Mouse (Mus musculus) heart, postnatal 0 days (tissue): ENCODE data around the gene Guk1. TPM values are rescaled to one million over a fixed set of nuclear protein-coding genes. Genes with fewer than 3 reads are reported as not detected.

ENCODE experiments used
- ATAC-seq: fragments of 200-750 bp; cut with Nextera tagmentation; 2 replicates; pipeline ENCODE4 v1.8.0; 2017; ENCODE audit warnings: low read depth, moderate number of reproducible peaks, moderate library complexity; ENCODE audit not compliant: insufficient read depth
- DNase-seq: peaks from one replicate; pipeline ENCODE4 v3.0.0-alpha.2; 2016; ENCODE audit warnings: low spot score
- H3K27ac ChIP-seq: fragments of 300-500 bp; sonication (generic); 2 replicates; pipeline ENCODE4 v1.5.1; 2014; ENCODE audit warnings: low read depth, mild to moderate bottlenecking
- H3K27me3 ChIP-seq: fragments of 300-500 bp; sonication (generic); 2 replicates; pipeline ENCODE4 v1.6.1; 2014; ENCODE audit warnings: low read length, mixed read lengths; ENCODE audit not compliant: control insufficient read depth, insufficient read depth
- H3K36me3 ChIP-seq: fragments of 300-500 bp; sonication (generic); replicated peaks from 2 replicates; pipeline ENCODE4 v1.6.1; 2014; ENCODE audit warnings: low read length, mixed read lengths; ENCODE audit not compliant: control insufficient read depth, insufficient read depth
- H3K4me1 ChIP-seq: fragments of 300-500 bp; sonication (generic); 2 replicates; pipeline ENCODE4 v1.6.1; 2014; ENCODE audit warnings: antibody characterized with exemption; ENCODE audit not compliant: control insufficient read depth, insufficient read depth
- H3K4me2 ChIP-seq: fragments of 300-500 bp; sonication (generic); 2 replicates; pipeline ENCODE4 v1.6.1; 2014; ENCODE audit warnings: low read depth, mild to moderate bottlenecking, low read length, moderate library complexity
- H3K4me3 ChIP-seq: fragments of 300-500 bp; sonication (generic); 2 replicates; pipeline ENCODE4 v1.5.1; 2014; ENCODE audit warnings: low read depth, low read length
- H3K9ac ChIP-seq: fragments of 300-500 bp; sonication (generic); replicated peaks from 2 replicates; pipeline ENCODE4 v1.6.1; 2014; ENCODE audit warnings: low read depth, low read length, mixed read lengths
- H3K9me3 ChIP-seq: fragments of 300-500 bp; sonication (generic); replicated peaks from 2 replicates; pipeline ENCODE4 v1.6.1; 2016; ENCODE audit warnings: low read length; ENCODE audit not compliant: control insufficient read depth
- CTCF ChIP-seq: IDR thresholded peaks from 2 replicates; pipeline ENCODE4 v1.5.1; 2016; ENCODE audit warnings: antibody characterized with exemption, control low read depth, low read depth
- EP300 ChIP-seq: IDR thresholded peaks from 2 replicates; pipeline ENCODE4 v1.6.1; 2016; ENCODE audit warnings: antibody characterized with exemption, low read depth
- WGBS: fragments of 180-500 bp; shearing (Covaris S2); extraction: QIAGEN DNeasy Blood & Tissue Kit; methylation state at CpG from one replicate; pipeline ENCODE4 v1.1.7; 2014; 5-methylcytosine and 5-hydroxymethylcytosine counted together
- polyA plus RNA-seq: library from polyadenylated mRNA; unstranded; fragments of >200 nt; fragmentation: Nextera tagmentation; extraction: Ambion mirVana; gene quantifications from 2 replicates; pipeline ENCODE4 v1.2.1, GENCODE M21; 2015
- total RNA-seq: library from RNA; depleted of rRNA; stranded (reverse); fragments of >200 nt; gene quantifications from 2 replicates; pipeline ENCODE4 v1.2.3, GENCODE M21; 2014; ENCODE audit warnings: low replicate concordance

The Guk1 gene
- total and polyA plus RNA-seq, 2 experiments from 2014 or later, result 60.3 to 138 TPM

DNA sequence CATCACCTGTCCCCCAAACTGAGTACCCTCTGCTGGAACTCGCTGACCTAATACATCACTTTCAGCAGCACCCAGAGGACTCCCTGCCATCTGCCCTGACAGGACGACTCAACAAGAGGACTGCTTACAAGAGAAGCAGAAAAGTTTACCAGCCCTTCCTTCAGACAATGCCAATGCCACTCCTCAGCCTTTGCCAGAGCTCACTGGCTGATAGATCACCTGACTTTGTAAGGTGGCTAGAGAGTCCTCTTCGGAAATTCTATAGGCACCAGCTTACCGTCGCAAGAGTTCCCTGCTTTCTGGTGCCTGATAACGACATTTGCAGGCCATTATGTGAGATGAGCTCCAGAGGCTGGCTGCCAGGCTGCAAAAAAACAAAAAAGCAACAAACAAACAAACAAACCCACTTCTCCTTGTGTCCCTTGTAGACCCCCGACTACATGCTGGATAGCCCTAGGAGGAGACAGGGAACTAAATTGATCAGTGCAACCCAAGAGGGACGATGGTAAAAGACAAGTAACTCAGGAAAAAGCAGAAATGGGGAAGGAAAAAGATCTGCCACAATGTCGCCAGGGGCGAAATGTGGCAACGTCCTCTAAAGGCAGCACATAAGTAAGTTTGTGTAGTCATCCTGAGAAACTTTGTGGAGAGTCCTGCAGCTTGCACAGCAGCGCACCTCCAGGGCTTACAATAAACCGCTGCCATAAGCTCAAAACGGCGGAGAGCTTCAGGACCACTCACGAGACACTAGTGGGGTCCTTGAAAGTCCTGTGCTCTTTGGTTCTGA lies 9.4 kb upstream of the Guk1 start:
- WGBS, result 24% methylated on average over 16 of the region's 16 CpGs
- H3K27ac ChIP-seq, result peak overlapping the region; percentile 77
- peak overlapping the region; percentile 87 for H3K4me3 ChIP-seq
- H3K27me3 ChIP-seq, result no peaks in the 10 kb centered on the region
- peak overlapping the region; percentile 77 for H3K4me2 ChIP-seq
- peak overlapping the region; percentile 78 for H3K9ac ChIP-seq
- no peaks in the 10 kb centered on the region for H3K9me3 ChIP-seq
- H3K36me3 ChIP-seq, result peaks cover 22% of the 10 kb centered on the region
- DNase-seq (no peak), ATAC-seq (0 out of 2 replicates have a peak, but pooled peaks have one; percentile 1)
- H3K4me1 ChIP-seq, result peaks cover 15% of the 10 kb centered on the region
- no peak for TF ChIP-seq CTCF

DNA sequence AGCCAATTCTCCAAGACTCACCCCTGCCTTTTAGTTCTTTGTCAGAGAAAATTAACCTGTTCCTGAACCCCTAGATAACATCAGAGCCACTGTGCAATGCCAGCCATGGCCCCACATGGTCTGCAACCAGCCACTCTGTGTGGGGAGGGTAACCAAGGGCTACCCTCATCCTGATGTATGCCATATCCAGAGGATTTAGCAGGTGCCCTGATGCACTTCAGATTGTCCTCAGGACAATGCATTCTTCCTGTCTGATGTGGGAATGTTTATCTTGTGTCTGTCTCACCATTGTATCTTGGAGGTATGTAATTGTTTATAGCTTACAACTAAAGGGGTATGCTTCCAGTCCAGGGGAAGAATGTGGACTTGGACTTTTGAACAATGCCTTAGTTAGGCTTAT lies 4.2 kb upstream of the Guk1 start:
- no peak for TF ChIP-seq CTCF
- TF ChIP-seq EP300, result no peak
- Histone ChIP-seq H3K4me3 (no peak overlapping the region), H3K4me1 (peaks cover 10% of the 10 kb centered on the region), H3K9ac (no peak overlapping the region), H3K4me2 (no peak overlapping the region), H3K9me3 (no peaks in the 10 kb centered on the region), H3K27ac (no peak overlapping the region), H3K27me3 (no peaks in the 10 kb centered on the region), H3K36me3 (no peaks in the 10 kb centered on the region)
- no peak for ATAC-seq
- no peak for DNase-seq

DNA sequence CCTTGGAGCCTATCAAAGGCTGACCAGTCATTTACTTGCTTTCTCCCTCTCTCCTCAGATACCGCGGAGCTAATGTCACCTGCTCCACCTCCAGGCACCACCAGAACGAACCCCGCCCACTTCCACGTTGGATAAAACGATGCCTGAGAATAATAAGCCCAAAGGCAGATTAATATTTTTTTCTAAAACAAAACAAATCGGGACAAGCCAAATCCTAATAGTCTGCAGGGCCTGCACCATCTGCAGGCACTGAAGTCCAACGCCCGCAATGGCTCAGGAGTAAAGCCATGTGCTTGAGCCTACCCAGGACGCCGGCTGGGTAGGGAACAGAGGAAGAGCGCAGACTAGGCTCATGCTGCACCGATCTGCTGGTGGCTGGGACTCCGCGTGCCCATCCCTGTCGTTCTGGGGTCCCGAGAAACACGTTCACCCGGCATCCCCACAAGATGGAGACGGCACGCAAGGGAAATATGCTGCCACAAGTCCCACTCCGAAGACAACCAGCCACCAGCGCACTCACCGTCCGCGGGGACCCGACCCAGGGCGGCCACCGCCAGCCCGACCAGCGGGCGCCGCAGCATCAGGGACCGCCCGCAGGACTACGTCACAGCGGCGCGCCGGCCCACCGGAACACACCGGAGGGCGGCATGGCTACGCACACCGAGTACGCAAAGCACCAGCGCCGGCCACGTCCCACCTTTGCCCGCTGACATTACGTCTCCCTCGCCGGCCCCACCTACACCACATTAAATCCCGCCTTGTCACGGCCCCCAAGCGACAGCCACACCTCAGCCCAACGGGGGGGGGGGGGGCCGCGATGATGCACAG lies 567 bp downstream of the Guk1 start:
- TF ChIP-seq CTCF (no peak), EP300 (peak; percentile 68; the same call in 1 of the 2 replicates)
- DNase-seq, result peak; percentile 93
- Histone ChIP-seq H3K9ac (peak overlapping the region; percentile 56), H3K4me1 (peaks cover 12% of the 10 kb centered on the region), H3K4me2 (peak overlapping the region; percentile 74), H3K9me3 (no peaks in the 10 kb centered on the region), H3K4me3 (peak overlapping the region; percentile 64), H3K27ac (peak overlapping the region; percentile 92), H3K27me3 (no peaks in the 10 kb centered on the region), H3K36me3 (no peaks in the 10 kb centered on the region)
- peak; percentile 96 for ATAC-seq
- WGBS, result under 1% methylated on average over 57 of the region's 59 CpGs

DNA sequence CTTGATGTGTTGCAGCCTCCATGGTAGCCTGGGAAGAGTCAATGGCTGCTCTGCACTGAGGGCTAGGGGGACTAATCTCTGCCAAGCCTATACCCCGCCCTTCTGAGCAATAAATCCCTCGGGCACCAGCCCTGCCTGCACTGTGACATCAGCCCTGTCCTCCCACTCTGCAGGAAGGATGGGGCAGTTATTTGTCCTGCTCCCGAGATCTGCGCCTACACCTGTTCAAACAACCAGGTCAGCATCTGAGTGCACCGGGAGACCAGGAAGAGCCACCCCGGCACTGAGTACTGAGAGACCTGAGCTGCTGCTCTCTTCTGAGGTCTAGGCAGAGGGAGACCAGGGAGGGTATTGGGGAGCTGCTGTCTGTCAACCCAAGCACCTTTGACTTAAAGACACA lies 4.3 kb downstream of the Guk1 start:
- ATAC-seq, result no peak
- H3K9me3 ChIP-seq, result no peaks in the 10 kb centered on the region
- TF ChIP-seq CTCF (no peak), EP300 (no peak)
- no peak overlapping the region for H3K27ac ChIP-seq
- H3K4me2 ChIP-seq, result no peak overlapping the region
- no peak overlapping the region for H3K4me3 ChIP-seq
- H3K27me3 ChIP-seq, result no peaks in the 10 kb centered on the region
- DNase-seq, result no peak
- 78% methylated on average over 6 of the region's 6 CpGs for WGBS
- H3K4me1 ChIP-seq, result peaks cover 23% of the 10 kb centered on the region
- H3K9ac ChIP-seq, result no peak overlapping the region
- H3K36me3 ChIP-seq, result peaks cover 20% of the 10 kb centered on the region

DNA sequence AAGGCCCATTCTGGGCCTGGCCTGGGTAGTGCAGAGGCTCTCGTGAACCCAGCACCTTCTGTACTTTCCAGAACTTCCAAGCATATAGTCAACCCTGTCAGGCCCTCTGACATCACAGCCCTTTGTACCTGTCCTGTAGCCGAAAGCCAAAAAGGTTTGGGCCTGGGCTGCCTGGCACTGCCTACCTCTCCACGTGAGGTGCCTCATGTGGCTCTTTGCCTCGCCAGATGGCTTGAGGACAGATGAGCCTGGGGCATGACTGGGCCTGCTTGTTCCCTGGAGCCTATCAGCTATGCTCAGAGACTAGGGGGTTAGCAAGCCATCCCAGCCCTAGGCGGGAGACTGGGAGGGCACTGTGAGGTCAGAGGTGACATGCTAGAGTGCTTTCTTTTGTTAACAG lies 6.5 kb downstream of the Guk1 start:
- 83% methylated on average over 5 of the region's 5 CpGs for WGBS
- TF ChIP-seq EP300, result no peak
- TF ChIP-seq CTCF, result no peak
- no peaks in the 10 kb centered on the region for H3K27me3 ChIP-seq
- no peak overlapping the region for H3K27ac ChIP-seq
- DNase-seq (no peak), ATAC-seq (no peak)
- no peak overlapping the region for H3K4me2 ChIP-seq
- no peak overlapping the region for H3K9ac ChIP-seq
- no peaks in the 10 kb centered on the region for H3K9me3 ChIP-seq
- peaks cover 18% of the 10 kb centered on the region for H3K4me1 ChIP-seq
- peaks cover 20% of the 10 kb centered on the region for H3K36me3 ChIP-seq
- H3K4me3 ChIP-seq, result no peak overlapping the region
